Mouse (Mus musculus) right cerebral cortex, postnatal 10 days (tissue): ENCODE measurements around the gene Ankfn1.

ENCODE experiments used
- DNase-seq, 2 experiments: peaks; one replicate each; pipeline ENCODE4 v3.0.0; 2021; ENCODE audit warnings: low spot score in 2 of 2

The Ankfn1 gene

GRCm38 (mm10) chr11:89370373-89370772 is 407.1 kb downstream of the Ankfn1 start:
- DNase-seq: no peak

- no peak for DNase-seq
These were observed 413.5 kb downstream of the Ankfn1 start for GRCm38 (mm10) chr11:89363981-89364380.

- no peak for DNase-seq
These were observed 416.6 kb downstream of the Ankfn1 start for GRCm38 (mm10) chr11:89360895-89361294.

- no peak for DNase-seq
These were observed 418.9 kb downstream of the Ankfn1 start for GRCm38 (mm10) chr11:89358546-89358945.

- no peak for DNase-seq
These were observed 421.0 kb downstream of the Ankfn1 start for GRCm38 (mm10) chr11:89356479-89356878.

- DNase-seq: no peak
These were observed 421.4 kb downstream of the Ankfn1 start for GRCm38 (mm10) chr11:89356018-89356417.

- no peak for DNase-seq
These were observed 437.2 kb downstream of the Ankfn1 start for GRCm38 (mm10) chr11:89340238-89340637.
